Mouse (Mus musculus) heart, postnatal 4 days (tissue): Measurements from ENCODE around the gene Znrf4. TPM values are rescaled to one million over a fixed set of nuclear protein-coding genes. Genes with fewer than 3 reads are reported as not detected.
A peak's percentile ranks its signal among the peaks of the same experiment; 100 is the strongest.

Experiments
- DNase-seq: peaks from one replicate; pipeline ENCODE4 v3.0.0; 2021
- total RNA-seq, 2 experiments: library from RNA; stranded (reverse); gene quantifications; 2 replicates each; pipeline ENCODE4 v1.2.3; 2021

The Znrf4 gene
- not detected for total RNA-seq

GRCm38 (mm10) chr17:56512310-56512709 is at the start of gene Znrf4:
Znrf4 (minus strand) TSS chr17:56512431.
- no peak for DNase-seq

GRCm38 (mm10) chr17:56561866-56562265 is 49.6 kb upstream of the Znrf4 start:
- no peak for DNase-seq

- no peak for DNase-seq
Measured at GRCm38 (mm10) chr17:56560131-56560530, 47.9 kb upstream of the Znrf4 start.

GRCm38 (mm10) chr17:56559386-56559785 is 47.2 kb upstream of the Znrf4 start:
- no peak for DNase-seq

- peak; percentile 78 for DNase-seq
Measured at GRCm38 (mm10) chr17:56558448-56558847, 46.2 kb upstream of the Znrf4 start.

GRCm38 (mm10) chr17:56554122-56554551 is 41.9 kb upstream of the Znrf4 start, which contains the start of gene Gm20219:
Gm20219 (minus strand) TSS chr17:56554387.
- DNase-seq = no peak

- DNase-seq = peak; percentile 81
Measured at GRCm38 (mm10) chr17:56552781-56553363, 40.6 kb upstream of the Znrf4 start.

- no peak for DNase-seq
Measured at GRCm38 (mm10) chr17:56551841-56552581, 39.8 kb upstream of the Znrf4 start.

GRCm38 (mm10) chr17:56550784-56551475 is 38.7 kb upstream of the Znrf4 start:
- DNase-seq = peak; percentile 5

- DNase-seq = no peak
Measured at GRCm38 (mm10) chr17:56548605-56549105, 36.4 kb upstream of the Znrf4 start.

- peak; percentile 4 for DNase-seq
Measured at GRCm38 (mm10) chr17:56547846-56548604, 35.8 kb upstream of the Znrf4 start.

GRCm38 (mm10) chr17:56547116-56547845 is 35.0 kb upstream of the Znrf4 start:
- peak; percentile 32 for DNase-seq

GRCm38 (mm10) chr17:56546576-56546975 is 34.3 kb upstream of the Znrf4 start:
- DNase-seq = no peak

GRCm38 (mm10) chr17:56545945-56546344 is 33.7 kb upstream of the Znrf4 start:
- no peak for DNase-seq

GRCm38 (mm10) chr17:56544699-56545387 is 32.6 kb upstream of the Znrf4 start:
- no peak for DNase-seq

GRCm38 (mm10) chr17:56543684-56544224 is 31.5 kb upstream of the Znrf4 start:
- peak; percentile 3 for DNase-seq

- DNase-seq = no peak
Measured at GRCm38 (mm10) chr17:56542736-56543135, 30.5 kb upstream of the Znrf4 start.

- peak; percentile 3 for DNase-seq
Measured at GRCm38 (mm10) chr17:56540562-56540975, 28.3 kb upstream of the Znrf4 start.

- DNase-seq = peak; percentile 19
Measured at GRCm38 (mm10) chr17:56537912-56538311, 25.7 kb upstream of the Znrf4 start.

GRCm38 (mm10) chr17:56536874-56537273 is 24.6 kb upstream of the Znrf4 start:
- no peak for DNase-seq

GRCm38 (mm10) chr17:56536192-56536591 is 24.0 kb upstream of the Znrf4 start:
- DNase-seq = no peak
